Mouse (Mus musculus): ENCODE data around the gene Krtap17-1. TPM values are rescaled to one million over a fixed set of nuclear protein-coding genes. Genes with fewer than 3 reads are reported as not detected.

Gene Krtap17-1
- polyA plus RNA-seq, 1 experiment from 2014 or later = 4.9 TPM

- Histone ChIP-seq H3K4me2 (replicated peaks) (no peak overlapping the region), H3K27ac (replicated peaks) (no peak overlapping the region), H3K4me3 (replicated peaks) (no peak overlapping the region), H3K9ac (no peak overlapping the region), H3K36me3 (no peaks in the 10 kb centered on the region), H3K4me1 (no peaks in the 10 kb centered on the region), H3K9me3 (replicated peaks) (no peaks in the 10 kb centered on the region), H3K27me3 (no peaks in the 10 kb centered on the region)
- 34% methylated on average over 2 of the region's 2 CpGs for WGBS
- ATAC-seq (ENCODE audit: insufficient number of reproducible peaks, low FRiP score, low TSS enrichment, low read depth) = no peak
These were observed 27.8 kb downstream of the Krtap17-1 start for GRCm38 (mm10) chr11:99965961-99966360.

- Histone ChIP-seq H3K27ac (replicated peaks) (no peak overlapping the region), H3K4me1 (no peaks in the 10 kb centered on the region), H3K4me3 (replicated peaks) (no peak overlapping the region), H3K27me3 (no peaks in the 10 kb centered on the region), H3K4me2 (replicated peaks) (no peak overlapping the region), H3K36me3 (no peaks in the 10 kb centered on the region), H3K9ac (no peak overlapping the region), H3K9me3 (replicated peaks) (no peaks in the 10 kb centered on the region)
- no peak for ATAC-seq (ENCODE audit: insufficient number of reproducible peaks, low FRiP score, low TSS enrichment, low read depth)
- WGBS = 56% methylated on average over 6 of the region's 6 CpGs
These were observed 29.6 kb downstream of the Krtap17-1 start for GRCm38 (mm10) chr11:99964213-99964612.

GRCm38 (mm10) chr11:99948175-99948574 lies 45.6 kb downstream of the Krtap17-1 start, which contains the start of gene Krtap9-5:
Gene Krtap9-5, plus strand, starts transcription at chr11:99948475.
- Histone ChIP-seq H3K9me3 (replicated peaks) (no peaks in the 10 kb centered on the region), H3K9ac (no peak within 1 kb of the TSS), H3K4me1 (no peaks in the 10 kb centered on the region), H3K4me3 (replicated peaks) (no peak within 1 kb of the TSS), H3K27ac (replicated peaks) (no peak within 1 kb of the TSS; the same call in 1 of the 2 replicates), H3K27me3 (no peaks in the 10 kb centered on the region), H3K4me2 (replicated peaks) (no peak within 1 kb of the TSS), H3K36me3 (no peaks in the 10 kb centered on the region)
- 75% methylated on average over 2 of the region's 2 CpGs for WGBS
- no peak for ATAC-seq (ENCODE audit: insufficient number of reproducible peaks, low FRiP score, low TSS enrichment, low read depth)

Other genes with a start within 250 kb of the Krtap17-1 start
- gene Gm11595, start 221.1 kb downstream of the Krtap17-1 start, polyA plus RNA-seq (2015; fragmentation: Nextera tagmentation; extraction: Ambion mirVana) = 1.0 and 1.9 TPM in 2 replicates
- gene Krtap4-8, start 213.3 kb downstream of the Krtap17-1 start, polyA plus RNA-seq (2015; fragmentation: Nextera tagmentation; extraction: Ambion mirVana) = 0.98 and 0.99 TPM in 2 replicates
- 1.00 and 1.1 TPM in 2 replicates for gene Krtap4-9, start 208.8 kb downstream of the Krtap17-1 start, polyA plus RNA-seq (2015; fragmentation: Nextera tagmentation; extraction: Ambion mirVana)
- 0.15 and 0.51 TPM in 2 replicates for gene Gm11596, start 200.5 kb downstream of the Krtap17-1 start, polyA plus RNA-seq (2015; fragmentation: Nextera tagmentation; extraction: Ambion mirVana)
- not detected in 2 replicates for gene Gm11569, start 195.1 kb downstream of the Krtap17-1 start, polyA plus RNA-seq (2015; fragmentation: Nextera tagmentation; extraction: Ambion mirVana)
- gene Gm11554, start 189.5 kb downstream of the Krtap17-1 start, polyA plus RNA-seq (2015; fragmentation: Nextera tagmentation; extraction: Ambion mirVana) = 0.33 TPM in 1 of 2 replicates, not detected in the other
- gene Krtap4-13, start 184.1 kb downstream of the Krtap17-1 start, polyA plus RNA-seq (2015; fragmentation: Nextera tagmentation; extraction: Ambion mirVana) = 0.45 and 0.50 TPM in 2 replicates
- 0.53 and 0.61 TPM in 2 replicates for gene Gm11564, start 178.3 kb downstream of the Krtap17-1 start, polyA plus RNA-seq (2015; fragmentation: Nextera tagmentation; extraction: Ambion mirVana)
- gene 2300003K06Rik, start 155.9 kb downstream of the Krtap17-1 start, polyA plus RNA-seq (2015; fragmentation: Nextera tagmentation; extraction: Ambion mirVana) = not detected in 2 replicates
- 2.0 and 3.9 TPM in 2 replicates for gene Krtap4-16, start 142.4 kb downstream of the Krtap17-1 start, polyA plus RNA-seq (2015; fragmentation: Nextera tagmentation; extraction: Ambion mirVana)
- gene Gm11568, start 136.1 kb downstream of the Krtap17-1 start, polyA plus RNA-seq (2015; fragmentation: Nextera tagmentation; extraction: Ambion mirVana) = 1.4 TPM in 2 replicates
- 2.4 and 2.5 TPM in 2 replicates for gene Gm11559, start 129.5 kb downstream of the Krtap17-1 start, polyA plus RNA-seq (2015; fragmentation: Nextera tagmentation; extraction: Ambion mirVana)
- 1.7 and 2.2 TPM in 2 replicates for gene Krtap9-1, start 120.6 kb downstream of the Krtap17-1 start, polyA plus RNA-seq (2015; fragmentation: Nextera tagmentation; extraction: Ambion mirVana)
- 1.5 and 1.7 TPM in 2 replicates for gene Gm11567, start 114.8 kb downstream of the Krtap17-1 start, polyA plus RNA-seq (2015; fragmentation: Nextera tagmentation; extraction: Ambion mirVana)
- not detected in 2 replicates for gene Krtap31-1, start 86.1 kb downstream of the Krtap17-1 start, polyA plus RNA-seq (2015; fragmentation: Nextera tagmentation; extraction: Ambion mirVana)
- gene Gm11565, start 79.2 kb downstream of the Krtap17-1 start, polyA plus RNA-seq (2015; fragmentation: Nextera tagmentation; extraction: Ambion mirVana) = not detected in 2 replicates
- gene Krtap31-2, start 57.7 kb downstream of the Krtap17-1 start, polyA plus RNA-seq (2015; fragmentation: Nextera tagmentation; extraction: Ambion mirVana) = not detected in 2 replicates
- gene Krtap9-5, start 45.5 kb downstream of the Krtap17-1 start, polyA plus RNA-seq (2015; fragmentation: Nextera tagmentation; extraction: Ambion mirVana) = not detected in 2 replicates
- gene Krtap29-1, start 14.9 kb downstream of the Krtap17-1 start, polyA plus RNA-seq (2015; fragmentation: Nextera tagmentation; extraction: Ambion mirVana) = 0.38 TPM in 1 of 2 replicates, not detected in the other
- 3.8 and 5.7 TPM in 2 replicates for gene Krtap16-1, start 7.4 kb downstream of the Krtap17-1 start, polyA plus RNA-seq (2015; fragmentation: Nextera tagmentation; extraction: Ambion mirVana)
- 6.0 and 11.3 TPM in 2 replicates for gene Krt33a, start 22.2 kb upstream of the Krtap17-1 start, polyA plus RNA-seq (2015; fragmentation: Nextera tagmentation; extraction: Ambion mirVana)
- 7.3 and 17.9 TPM in 2 replicates for gene Krt33b, start 35.9 kb upstream of the Krtap17-1 start, polyA plus RNA-seq (2015; fragmentation: Nextera tagmentation; extraction: Ambion mirVana)
- 3.6 and 7.8 TPM in 2 replicates for gene Krt34, start 47.6 kb upstream of the Krtap17-1 start, polyA plus RNA-seq (2015; fragmentation: Nextera tagmentation; extraction: Ambion mirVana)
- 5.9 and 13.8 TPM in 2 replicates for gene Krt31, start 56.6 kb upstream of the Krtap17-1 start, polyA plus RNA-seq (2015; fragmentation: Nextera tagmentation; extraction: Ambion mirVana)
- gene Krt32, start 94.2 kb upstream of the Krtap17-1 start, polyA plus RNA-seq (2015; fragmentation: Nextera tagmentation; extraction: Ambion mirVana) = 6.4 and 7.2 TPM in 2 replicates
- 23.0 and 37.6 TPM in 2 replicates for gene Krt35, start 102.2 kb upstream of the Krtap17-1 start, polyA plus RNA-seq (2015; fragmentation: Nextera tagmentation; extraction: Ambion mirVana)
- gene Krt36, start 111.6 kb upstream of the Krtap17-1 start, polyA plus RNA-seq (2015; fragmentation: Nextera tagmentation; extraction: Ambion mirVana) = 0.76 and 1.9 TPM in 2 replicates
- 155 and 225 TPM in 2 replicates for gene Krt13, start 127.6 kb upstream of the Krtap17-1 start, polyA plus RNA-seq (2015; fragmentation: Nextera tagmentation; extraction: Ambion mirVana)
- 1,131 and 1,207 TPM in 2 replicates for gene Krt15, start 141.9 kb upstream of the Krtap17-1 start, polyA plus RNA-seq (2015; fragmentation: Nextera tagmentation; extraction: Ambion mirVana)
- gene Krt19, start 154.7 kb upstream of the Krtap17-1 start, polyA plus RNA-seq (2015; fragmentation: Nextera tagmentation; extraction: Ambion mirVana) = 227 and 305 TPM in 2 replicates
- gene Krt9, start 199.3 kb upstream of the Krtap17-1 start, polyA plus RNA-seq (2015; fragmentation: Nextera tagmentation; extraction: Ambion mirVana) = not detected in 2 replicates
- 1,122 and 1,244 TPM in 2 replicates for gene Krt14, start 213.6 kb upstream of the Krtap17-1 start, polyA plus RNA-seq (2015; fragmentation: Nextera tagmentation; extraction: Ambion mirVana)